Mouse (Mus musculus): ENCODE measurements around the gene Rab26.

Gene Rab26

GRCm38 (mm10) chr17:24548435-24548834, 14.4 kb upstream of the Rab26 start:
- DNase-seq (ENCODE audit: extremely low spot score, low spot score) = no peak

DNA sequence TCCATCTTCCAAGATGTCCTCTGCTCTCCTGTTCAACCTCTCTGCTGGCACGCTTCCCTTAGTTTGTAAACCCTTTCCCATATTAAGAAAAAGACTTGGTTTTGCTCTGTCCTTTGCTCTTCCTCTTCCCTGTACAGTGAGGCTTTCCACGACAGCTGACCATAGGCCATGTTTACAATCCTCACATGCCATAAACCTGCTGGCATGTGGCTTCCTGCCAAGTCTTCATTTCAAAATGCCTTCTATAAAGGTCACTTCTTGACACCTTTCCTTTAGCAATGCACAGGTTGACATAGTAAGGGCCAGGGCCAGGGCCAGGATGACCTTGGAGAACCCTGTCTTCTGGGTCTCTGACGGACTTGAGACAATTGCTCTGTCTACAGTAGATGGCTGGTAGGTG, 12.2 kb upstream of the Rab26 start:
- no peak for DNase-seq (ENCODE audit: extremely low spot score, low spot score)

- DNase-seq (ENCODE audit: extremely low spot score, low spot score) = no peak
These were observed 11.2 kb upstream of the Rab26 start for GRCm38 (mm10) chr17:24545247-24545646.

- peak; percentile 26 for DNase-seq (ENCODE audit: extremely low spot score, low spot score)
These were observed 10.6 kb upstream of the Rab26 start for GRCm38 (mm10) chr17:24544613-24545012.

DNA sequence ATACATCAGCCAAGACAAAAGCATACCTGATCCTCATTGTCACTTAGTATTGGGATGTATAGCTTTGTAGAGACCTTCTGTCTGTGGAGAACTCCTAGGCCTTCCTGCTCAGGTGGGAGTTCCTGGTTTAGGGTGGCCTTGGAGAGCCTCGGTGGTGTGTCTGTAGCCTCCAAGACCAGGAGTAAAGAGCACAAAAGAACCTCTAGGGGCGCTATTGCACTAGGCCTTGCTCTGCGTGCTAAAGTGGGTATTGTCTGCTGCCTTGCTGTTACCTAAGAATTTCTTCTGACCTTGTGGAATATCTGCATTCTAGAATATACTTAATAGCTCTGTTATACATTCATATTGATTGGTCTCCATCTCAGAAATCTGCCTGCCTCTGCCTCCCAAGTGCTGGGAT, 6.4 kb upstream of the Rab26 start:
- peak; percentile 27 for DNase-seq (ENCODE audit: extremely low spot score, low spot score)

DNA sequence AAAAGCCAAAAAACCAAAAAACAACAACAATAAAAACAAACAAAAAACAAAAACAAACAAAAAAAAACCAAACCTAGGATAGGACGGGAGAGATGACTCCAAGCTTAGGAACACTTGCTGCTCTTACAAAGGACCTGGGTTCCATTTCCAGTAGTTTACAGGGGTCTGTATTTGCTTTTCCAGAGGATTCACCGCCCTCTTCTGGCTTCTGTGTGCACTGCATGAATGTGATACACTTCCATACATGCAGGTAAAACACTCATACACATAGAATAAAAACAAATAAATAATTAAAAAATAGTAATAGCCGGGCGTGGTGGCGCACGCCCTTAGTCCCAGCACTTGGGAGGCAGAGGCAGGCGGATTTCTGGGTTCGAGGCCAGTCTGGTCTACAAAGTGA, 4.9 kb upstream of the Rab26 start:
- DNase-seq (ENCODE audit: extremely low spot score, low spot score) = peak; percentile 49

DNA sequence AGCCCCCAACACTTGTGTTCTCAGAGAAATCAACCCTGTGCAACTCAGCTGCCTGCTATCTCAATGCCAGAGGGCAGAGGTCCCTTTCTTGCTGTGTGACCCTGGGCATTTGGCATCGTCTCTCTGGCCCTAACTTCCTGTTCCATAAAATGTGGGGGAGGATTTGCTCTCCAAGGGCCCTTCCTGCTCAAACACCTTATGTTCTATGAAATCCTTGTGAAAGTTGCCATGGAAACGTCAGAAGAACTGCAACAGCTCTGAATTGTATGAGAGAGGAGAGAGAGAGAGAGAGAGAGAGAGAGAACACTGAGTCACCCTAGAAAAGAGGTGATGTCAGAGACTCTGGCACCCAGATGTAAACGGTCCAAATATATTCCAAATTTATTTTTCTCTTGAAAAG, 3.5 kb upstream of the Rab26 start:
- no peak for DNase-seq (ENCODE audit: extremely low spot score, low spot score)

DNA sequence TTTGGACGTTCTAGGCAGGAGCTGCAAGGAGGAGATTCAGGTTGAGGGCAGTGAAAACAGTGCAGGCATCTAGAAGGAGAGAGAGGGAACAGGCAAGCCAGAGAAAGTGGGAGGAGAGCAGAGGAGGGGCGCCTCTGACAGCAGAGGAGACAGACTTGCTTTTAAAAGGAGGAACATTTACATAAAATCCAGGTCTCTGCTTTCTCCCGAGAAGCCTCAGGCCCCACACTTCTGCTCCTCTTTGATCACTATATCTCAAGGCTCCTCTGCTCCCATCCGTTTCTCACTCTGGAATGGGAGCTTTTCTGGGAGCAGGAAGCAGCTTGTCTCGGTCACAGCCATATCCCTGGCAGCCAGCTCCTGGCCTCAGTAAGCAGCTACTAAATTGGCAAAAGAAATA, 1.3 kb upstream of the Rab26 start:
- no peak for DNase-seq (ENCODE audit: extremely low spot score, low spot score)

GRCm38 (mm10) chr17:24533099-24533992, 664 bp downstream of the Rab26 start:
- peak; percentile 80 for DNase-seq (ENCODE audit: extremely low spot score, low spot score)

GRCm38 (mm10) chr17:24532045-24532444, 2.0 kb downstream of the Rab26 start:
- no peak for DNase-seq (ENCODE audit: extremely low spot score, low spot score)

DNA sequence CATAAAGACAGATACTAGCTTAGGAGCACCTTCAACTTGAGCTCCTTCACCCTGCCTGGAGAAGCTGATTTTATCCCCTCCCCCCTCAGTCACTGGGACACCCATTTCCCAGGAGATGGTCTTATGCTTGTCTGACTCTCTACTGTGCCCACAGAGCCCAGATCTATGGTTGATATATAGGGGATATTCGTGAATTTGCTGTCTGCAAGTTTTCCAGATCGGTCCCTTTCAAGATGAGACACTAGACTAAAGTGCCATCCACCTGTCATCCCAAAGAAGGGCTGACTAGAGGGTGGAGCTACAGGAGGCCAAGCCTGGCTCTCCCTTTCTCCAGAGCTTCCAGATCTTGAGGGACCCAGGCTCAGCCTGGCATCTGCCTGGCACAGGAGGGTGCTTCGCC, 2.9 kb downstream of the Rab26 start:
- DNase-seq (ENCODE audit: extremely low spot score, low spot score) = no peak

DNA sequence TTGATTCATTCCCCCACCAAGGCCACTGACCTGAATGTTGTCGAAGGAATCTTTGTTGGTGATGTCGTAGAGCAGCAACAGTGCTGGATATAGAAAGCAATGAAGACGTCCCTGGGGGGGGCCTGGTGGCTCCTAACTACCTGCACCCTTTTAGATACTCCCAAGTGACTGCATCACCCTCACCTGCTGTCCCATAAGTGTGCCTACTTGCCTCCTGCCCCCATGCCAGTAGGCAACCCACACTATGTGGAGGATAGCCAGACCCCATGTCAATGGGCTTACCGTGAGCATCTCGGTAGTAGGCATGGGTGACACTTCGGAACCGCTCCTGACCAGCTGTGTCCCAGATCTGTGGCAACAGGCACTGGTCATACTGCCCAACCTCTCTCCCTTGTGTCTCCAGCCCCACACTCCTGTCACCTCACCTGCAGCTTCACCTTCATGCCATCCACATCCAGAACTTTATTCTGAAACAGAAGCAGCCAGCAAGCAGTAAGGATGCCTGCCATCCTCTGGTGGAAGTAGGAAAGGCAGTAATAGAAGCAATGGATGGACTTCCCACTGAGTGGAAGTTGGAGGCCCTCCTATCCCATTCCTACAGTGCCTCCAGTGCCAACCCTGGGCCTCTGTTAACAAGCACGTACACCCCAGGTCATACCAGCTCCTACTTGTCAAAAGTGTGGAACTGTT, 3.5 kb downstream of the Rab26 start:
- DNase-seq (ENCODE audit: extremely low spot score, low spot score) = no peak

DNA sequence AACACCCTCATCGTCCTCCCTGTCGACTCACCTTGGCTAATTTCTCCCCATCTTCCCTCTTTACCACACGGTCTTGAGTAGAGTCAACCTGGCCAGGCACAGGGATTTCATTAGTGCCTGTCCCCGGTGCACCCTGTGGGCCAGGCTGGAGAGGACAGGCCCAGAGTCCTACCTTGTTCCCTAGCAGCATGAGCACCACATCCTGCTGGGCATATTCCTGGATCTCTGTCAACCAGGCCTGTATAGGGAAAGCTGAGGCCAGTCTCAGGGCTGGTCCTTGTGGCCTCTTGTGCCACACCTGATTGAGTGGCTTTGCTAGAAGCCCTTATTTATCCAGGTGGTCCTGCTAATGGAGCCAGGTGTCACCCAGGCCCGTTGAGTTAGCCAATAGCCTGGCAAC, 4.1 kb downstream of the Rab26 start:
- DNase-seq (ENCODE audit: extremely low spot score, low spot score) = no peak

- peak; percentile 79 for DNase-seq (ENCODE audit: extremely low spot score, low spot score)
These were observed 5.0 kb downstream of the Rab26 start for GRCm38 (mm10) chr17:24529007-24529451.

DNA sequence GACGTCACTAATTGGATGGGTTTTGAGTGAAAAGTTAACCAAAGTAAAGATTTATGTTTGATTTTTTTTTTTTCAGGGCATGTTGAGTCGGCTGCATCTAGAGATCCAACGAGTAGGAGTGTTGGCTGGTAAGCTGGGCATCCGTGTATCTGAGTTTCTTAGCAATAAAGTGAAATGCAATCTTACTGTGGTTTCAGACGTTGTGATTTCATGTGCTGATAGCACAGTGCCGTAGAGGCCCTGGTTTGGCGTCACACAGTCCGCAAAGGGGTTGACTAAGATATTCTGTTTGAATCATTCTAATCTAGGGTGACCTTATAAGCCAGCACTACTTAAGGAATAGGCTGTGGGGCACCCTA, 5.5 kb downstream of the Rab26 start:
- DNase-seq (ENCODE audit: extremely low spot score, low spot score) = no peak

- peak; percentile 92 for DNase-seq (ENCODE audit: extremely low spot score, low spot score)
These were observed 6.1 kb downstream of the Rab26 start, which contains the start of gene Traf7 for GRCm38 (mm10) chr17:24527723-24528559. Gene Traf7, minus strand, starts transcription at chr17:24527938.

- DNase-seq (ENCODE audit: extremely low spot score, low spot score) = no peak
These were observed 6.7 kb downstream of the Rab26 start for GRCm38 (mm10) chr17:24527315-24527714.

DNA sequence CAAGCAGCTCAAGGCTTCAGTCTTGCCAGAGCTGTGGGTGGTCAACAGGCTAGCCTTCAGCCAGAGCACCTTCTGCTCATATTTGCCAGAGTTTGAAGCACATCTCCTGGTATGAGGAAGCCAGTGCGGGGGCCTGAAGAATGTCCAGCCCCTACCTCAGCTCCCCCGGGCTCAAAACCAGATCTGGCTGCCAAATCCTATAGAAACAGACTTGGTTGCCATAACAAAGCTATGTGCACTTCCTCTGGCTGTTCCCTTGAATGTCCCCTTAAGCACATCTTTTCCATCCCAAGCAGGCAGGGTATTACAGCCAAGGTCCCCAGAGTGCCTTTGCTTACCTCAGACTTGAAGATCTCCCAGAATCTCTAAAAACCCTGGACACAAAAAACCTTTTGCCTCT, 9.3 kb downstream of the Rab26 start:
- DNase-seq (ENCODE audit: extremely low spot score, low spot score) = no peak

GRCm38 (mm10) chr17:24520450-24520849, 13.6 kb downstream of the Rab26 start:
- no peak for DNase-seq (ENCODE audit: extremely low spot score, low spot score)

DNA sequence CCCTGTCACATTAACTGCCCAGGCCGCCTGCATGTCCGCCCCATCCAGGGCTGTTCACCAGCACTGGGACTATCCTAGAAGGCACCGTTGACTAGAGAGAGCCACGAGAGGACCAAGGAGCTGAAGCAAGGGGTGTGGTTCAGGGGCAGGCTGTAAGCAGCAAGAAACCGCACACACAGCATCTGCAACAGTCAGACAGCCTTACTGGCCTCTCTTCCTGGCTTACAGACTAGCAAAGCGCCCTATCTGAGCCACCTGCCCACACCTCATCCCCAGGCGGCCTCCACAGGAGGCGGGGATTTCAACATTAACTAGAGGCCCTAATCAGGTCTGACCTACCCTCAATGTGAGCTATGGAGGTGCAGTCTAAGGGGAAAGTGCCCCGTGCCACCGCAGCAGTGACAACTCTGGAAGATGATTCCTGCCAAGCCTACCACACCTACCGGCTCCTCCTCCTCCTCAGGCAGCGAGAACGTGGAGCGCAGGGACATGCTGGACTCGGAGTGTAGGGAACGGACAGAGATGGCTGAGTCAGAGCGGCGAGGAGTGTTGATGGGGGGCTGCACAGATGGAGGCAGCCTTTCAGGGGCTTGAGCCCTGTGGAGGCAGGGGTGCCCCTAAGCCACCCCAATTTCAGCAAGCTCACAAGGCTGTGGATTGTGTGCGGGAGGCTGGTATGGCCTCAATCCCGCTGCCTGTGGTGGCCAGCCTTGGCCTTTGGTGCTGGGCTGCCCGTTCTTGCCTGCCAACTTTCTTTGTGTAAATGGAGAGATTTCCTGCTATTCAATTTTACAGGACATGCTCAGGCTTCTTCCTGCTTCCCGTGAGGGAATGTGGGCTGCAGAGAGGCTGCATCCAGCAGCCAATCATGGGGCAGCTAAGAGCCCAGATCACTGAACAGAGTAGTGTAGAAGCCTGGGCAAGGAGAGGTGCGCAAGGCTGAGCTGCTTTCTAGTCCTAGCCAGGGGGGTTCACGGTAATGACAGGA, 19.4 kb downstream of the Rab26 start:
- DNase-seq (ENCODE audit: extremely low spot score, low spot score) = no peak

DNA sequence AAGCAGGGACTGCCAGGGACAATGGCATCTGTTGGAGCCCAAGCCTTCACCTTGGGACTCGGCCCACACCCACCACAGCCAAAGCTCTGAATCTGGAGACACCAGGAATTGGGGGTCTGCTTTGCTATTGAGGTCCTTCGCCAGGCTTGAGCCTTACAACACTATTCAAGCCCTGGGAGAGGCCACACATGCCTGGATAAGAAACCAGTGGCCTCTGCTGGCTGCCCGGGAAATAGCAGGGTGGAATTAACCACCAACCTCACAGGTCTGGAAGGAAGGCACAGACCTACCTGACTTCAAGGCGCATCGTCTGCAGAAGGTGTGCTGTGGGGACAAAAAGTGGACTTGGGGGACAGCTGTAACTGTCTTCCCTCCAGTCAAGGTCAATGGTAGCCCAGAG, 20.4 kb downstream of the Rab26 start:
- DNase-seq (ENCODE audit: extremely low spot score, low spot score) = peak; percentile 45

All from neural tube, embryonic 10.5 days (tissue).